Mouse (Mus musculus) cerebellum, postnatal 25 days (tissue): ENCODE results near the gene Smc6.
A peak's percentile ranks its signal among the peaks of the same experiment; 100 is the strongest.

Experiments used
- DNase-seq, 2 experiments: peaks; one replicate each; pipeline ENCODE4 v3.0.0; 2021; ENCODE audit warnings: mixed read lengths in 2 of 2

Gene Smc6

GRCm38 (mm10) chr12:11265382-11266281, at the start of gene Smc6, which contains the start of gene Gen1:
Gene Smc6 (plus strand): TSS chr12:11265886.
Gene Gen1 (minus strand): TSS chr12:11265801.
- DNase-seq: peak; percentile 93 to 97

DNA sequence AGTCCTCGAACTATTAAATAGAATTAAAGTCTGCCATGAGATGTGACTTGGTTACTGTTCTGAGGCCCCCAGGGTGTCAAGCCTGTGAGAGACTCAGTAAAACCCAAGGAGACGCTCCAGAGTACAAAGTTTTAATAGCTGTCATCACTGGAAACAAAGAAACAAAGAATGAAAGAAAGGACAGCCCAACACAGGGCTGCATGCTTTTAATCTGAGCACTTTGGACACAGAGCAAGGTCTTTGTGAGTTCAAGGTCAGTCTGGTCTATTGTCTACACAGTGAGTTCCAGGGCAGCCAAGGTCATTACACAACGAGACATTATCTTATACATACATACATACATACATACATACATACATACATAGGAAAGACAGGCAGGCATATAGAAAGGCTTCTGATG, 49.2 kb upstream of the Smc6 start:
- DNase-seq: no peak

GRCm38 (mm10) chr12:11217726-11218250, 47.9 kb upstream of the Smc6 start:
- DNase-seq: no peak

DNA sequence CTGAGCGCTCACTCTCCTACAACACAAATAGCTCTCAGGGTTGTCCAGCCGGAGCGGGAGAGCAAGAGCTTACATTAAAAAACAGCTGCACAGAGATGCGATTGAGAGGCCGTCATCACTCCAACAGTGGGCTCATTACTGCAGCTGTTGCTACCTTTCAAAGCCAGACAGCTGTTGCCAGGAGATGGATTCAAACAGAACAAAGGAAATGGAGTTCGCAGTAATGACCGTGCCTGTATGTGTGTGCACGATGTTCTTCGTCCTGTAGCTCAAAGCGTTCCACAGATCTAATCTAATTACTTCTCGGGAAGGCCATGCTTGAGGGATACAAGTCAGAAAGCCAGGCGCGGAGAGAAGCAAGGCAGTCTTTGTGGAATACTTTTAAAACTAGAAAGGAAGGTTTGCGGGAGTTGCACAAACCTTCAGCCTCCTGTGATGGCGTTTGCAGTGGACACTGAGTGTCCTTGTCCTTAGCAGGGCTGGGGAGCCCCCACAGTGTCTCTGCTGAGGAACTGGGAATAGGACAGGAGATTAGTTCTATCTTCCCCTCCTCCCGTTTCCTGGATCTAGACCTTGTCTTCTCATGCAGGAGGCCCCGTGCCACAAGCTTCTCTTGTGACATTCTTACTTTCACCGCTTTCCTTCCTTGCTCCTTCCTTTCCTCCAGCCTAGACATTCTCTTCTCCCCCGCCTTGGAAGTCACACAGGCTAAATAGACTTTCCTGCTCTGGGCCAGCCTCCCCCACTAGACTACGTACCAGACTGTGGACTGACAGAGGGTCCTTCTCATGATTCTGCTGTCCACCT, 44.0 kb upstream of the Smc6 start:
- DNase-seq: no peak

- DNase-seq: no peak
Observed at GRCm38 (mm10) chr12:11222566-11222965, 43.1 kb upstream of the Smc6 start.

GRCm38 (mm10) chr12:11223090-11223489, 42.6 kb upstream of the Smc6 start:
- no peak for DNase-seq

DNA sequence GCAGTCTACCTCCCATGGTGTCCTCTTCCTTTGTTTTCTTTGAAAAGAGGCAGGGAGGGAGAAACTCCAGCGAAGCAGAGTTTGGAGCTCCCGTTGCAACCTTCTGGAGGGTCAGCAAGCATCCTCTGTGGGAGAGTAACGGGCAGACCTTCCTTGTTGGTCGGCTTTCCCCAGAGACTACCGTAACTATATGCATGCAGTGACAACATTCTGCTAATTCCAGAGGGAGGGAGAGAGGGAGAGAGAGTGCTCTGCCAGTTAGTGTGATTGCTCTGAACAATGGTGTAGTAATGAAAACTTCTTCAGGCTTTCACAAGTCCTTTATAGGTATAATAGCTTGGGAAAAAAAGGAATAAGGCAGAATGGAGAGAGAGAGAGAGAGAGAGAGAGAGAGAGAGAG, 41.0 kb upstream of the Smc6 start:
- no peak for DNase-seq

- no peak for DNase-seq
Observed at GRCm38 (mm10) chr12:11226123-11226522, 39.6 kb upstream of the Smc6 start.

- DNase-seq: no peak
Observed at GRCm38 (mm10) chr12:11226529-11227268, 39.0 kb upstream of the Smc6 start.

- DNase-seq: no peak
Observed at GRCm38 (mm10) chr12:11230267-11230666, 35.4 kb upstream of the Smc6 start.

DNA sequence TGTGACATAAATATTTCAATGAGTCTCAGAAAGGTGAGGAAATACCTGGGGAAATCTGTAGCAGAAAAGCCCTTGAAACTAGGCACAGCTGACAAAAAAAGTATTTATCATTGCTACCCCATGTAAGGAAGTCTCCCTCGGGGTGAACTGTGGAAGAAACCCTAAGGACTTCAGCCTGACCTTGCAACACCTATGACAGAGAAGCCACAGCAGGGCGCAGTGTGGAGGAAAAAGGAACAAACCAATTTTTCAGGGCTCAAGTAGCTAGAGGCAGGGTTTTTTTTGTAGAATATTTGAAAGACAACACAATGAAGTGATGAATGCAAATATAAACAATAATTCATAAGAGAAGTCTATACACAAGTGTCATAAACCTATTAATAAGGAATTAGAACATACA, 29.7 kb upstream of the Smc6 start:
- DNase-seq: no peak

- no peak for DNase-seq
Observed at GRCm38 (mm10) chr12:11247460-11247859, 18.2 kb upstream of the Smc6 start.

DNA sequence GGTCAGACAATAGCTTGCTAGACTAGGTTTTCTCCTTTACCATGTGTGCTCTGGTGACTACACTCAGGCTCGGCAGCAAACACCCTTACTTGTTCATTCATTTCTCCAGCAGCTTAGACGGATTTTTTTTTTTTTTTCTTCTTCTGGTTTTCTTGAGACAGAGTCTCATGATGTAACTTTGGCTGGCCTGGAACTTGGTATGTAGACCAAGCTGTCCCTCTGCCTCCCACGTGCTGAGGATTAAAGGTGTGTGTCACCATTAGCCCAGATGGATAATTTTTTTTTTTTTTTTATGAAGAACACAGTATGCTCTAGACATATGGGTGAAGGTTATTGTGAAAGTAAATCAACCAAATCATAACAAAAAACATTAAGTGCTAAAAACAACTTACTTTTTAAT, 15.4 kb upstream of the Smc6 start:
- DNase-seq: no peak

- DNase-seq: no peak
Observed at GRCm38 (mm10) chr12:11264895-11265294, 791 bp upstream of the Smc6 start.

DNA sequence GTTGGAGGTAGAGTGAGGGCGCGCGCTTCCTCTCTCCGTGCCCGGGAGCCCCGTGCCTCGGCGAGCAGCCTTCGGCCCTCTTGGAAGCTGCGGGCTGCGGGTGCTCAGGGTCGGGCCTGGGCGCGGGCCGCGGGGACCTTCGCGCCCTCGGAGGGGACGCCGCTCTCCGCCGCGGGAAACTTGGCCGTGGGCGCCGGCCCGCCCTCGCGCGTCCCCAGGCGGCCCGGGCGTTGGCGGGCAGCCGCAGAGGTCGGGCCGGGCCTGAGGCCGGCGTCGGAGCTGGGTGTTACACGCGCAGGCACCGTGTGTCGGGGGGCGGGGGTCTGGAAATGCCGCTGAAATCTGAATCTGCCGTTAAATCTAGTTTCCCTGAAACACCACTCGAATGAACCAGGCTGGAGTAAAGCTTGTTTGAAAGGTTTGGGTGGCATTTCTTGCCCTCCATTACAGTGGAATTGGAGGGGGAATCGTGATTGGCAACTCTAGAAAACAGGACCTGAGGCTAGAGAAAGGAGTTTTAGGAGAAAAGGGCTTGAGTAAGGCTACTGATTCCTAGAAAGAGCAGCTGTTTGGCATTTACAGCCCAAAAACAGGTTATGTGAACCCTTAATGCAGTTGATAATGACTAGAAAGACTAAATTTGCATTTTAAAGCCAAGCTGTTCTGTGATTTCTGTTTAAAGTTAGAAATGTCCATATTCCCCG, 748 bp downstream of the Smc6 start:
- peak in 1 of 2 experiments; percentile 74 for DNase-seq

GRCm38 (mm10) chr12:11267030-11267429, 1.3 kb downstream of the Smc6 start:
- peak in 1 of 2 experiments; percentile 7 for DNase-seq

DNA sequence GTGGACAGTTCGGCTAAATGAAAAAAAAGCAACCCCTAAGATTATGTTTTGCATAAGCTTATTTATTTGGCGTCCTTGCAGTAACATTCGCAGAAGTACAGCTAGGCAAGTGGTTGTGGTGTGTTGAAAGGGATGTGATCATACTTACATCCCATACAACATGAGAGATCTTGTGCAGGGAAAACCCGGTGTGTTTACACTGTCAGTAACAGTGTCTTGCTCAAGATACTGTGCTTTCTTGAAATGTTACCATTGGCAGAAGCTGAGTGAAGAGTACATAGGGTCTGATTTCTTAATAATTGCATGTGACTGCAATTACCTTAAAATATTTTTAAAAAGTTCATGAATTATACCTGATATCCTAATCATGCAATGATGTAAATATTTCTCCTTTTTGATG, 6.9 kb downstream of the Smc6 start:
- DNase-seq: no peak

- DNase-seq: no peak
Observed at GRCm38 (mm10) chr12:11273185-11273584, 7.5 kb downstream of the Smc6 start.

DNA sequence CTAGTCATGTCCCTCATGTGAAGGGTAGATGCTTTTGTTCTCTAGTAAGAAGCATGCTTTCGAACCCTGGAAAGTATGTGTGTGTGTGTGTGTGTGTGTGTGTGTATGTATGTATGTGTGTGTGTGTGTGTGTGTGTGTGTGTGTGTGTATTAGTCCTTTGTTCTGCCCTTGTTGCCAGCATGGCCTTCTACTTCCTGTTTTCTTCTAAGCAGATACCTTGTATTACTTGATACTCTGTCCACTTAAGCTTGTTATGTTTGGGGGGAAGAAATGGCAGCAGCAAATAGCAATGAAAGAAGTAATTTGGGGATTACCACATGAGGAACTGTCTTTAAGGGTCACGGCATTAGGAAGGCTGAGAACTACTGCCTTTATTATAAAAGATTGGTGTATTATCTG, 10.9 kb downstream of the Smc6 start:
- DNase-seq: no peak

- no peak for DNase-seq
Observed at GRCm38 (mm10) chr12:11277207-11277606, 11.5 kb downstream of the Smc6 start.

- DNase-seq: no peak
Observed at GRCm38 (mm10) chr12:11279886-11280285, 14.2 kb downstream of the Smc6 start.

GRCm38 (mm10) chr12:11281584-11281983, 15.9 kb downstream of the Smc6 start:
- no peak for DNase-seq
